Mouse (Mus musculus) thymus, adult 2 months (tissue): ENCODE measurements at regions not wholly inside any gene's neighbourhood (a gene's known extent, or its start where the extent isn't known, plus 50 kb on each side); places are given as distances from the start of the nearest gene placed in this dataset.
A peak's percentile ranks its signal among the peaks of the same experiment; 100 is the strongest.

ENCODE experiments used
- DNase-seq: peaks from one replicate; pipeline ENCODE4 v3.0.0; 2021
- H3K27ac ChIP-seq: fragments of 200-500 bp; 2 replicates; pipeline ENCODE4 v1.5.1; 2012; ENCODE audit warnings: low read length, control low read depth; ENCODE audit not compliant: control insufficient read depth, insufficient read depth
- H3K27me3 ChIP-seq: fragments of 200-500 bp; 2 replicates; pipeline ENCODE4 v1.6.1; 2012; ENCODE audit warnings: mild to moderate bottlenecking, low read length, moderate library complexity, mixed read lengths; ENCODE audit not compliant: control insufficient read depth, insufficient read depth
- H3K36me3 ChIP-seq: fragments of 200-500 bp; 2 replicates; pipeline ENCODE4 v1.6.1; 2012; ENCODE audit warnings: mild to moderate bottlenecking, low read length, moderate library complexity; ENCODE audit not compliant: control insufficient read depth, insufficient read depth
- H3K4me1 ChIP-seq: fragments of 200-500 bp; replicated peaks from 2 replicates; pipeline ENCODE4 v1.6.1; 2012; ENCODE audit warnings: low read length; ENCODE audit not compliant: control insufficient read depth, insufficient read depth
- H3K4me3 ChIP-seq: fragments of 200-500 bp; 2 replicates; pipeline ENCODE4 v1.5.1; 2012; ENCODE audit warnings: mild to moderate bottlenecking, low read length, control low read depth, moderate library complexity; ENCODE audit not compliant: control insufficient read depth, insufficient read depth
- CTCF ChIP-seq: fragments of 200-500 bp; IDR thresholded peaks from 2 replicates; pipeline ENCODE4 v1.5.1; 2012; ENCODE audit warnings: mild to moderate bottlenecking, control low read depth, low read length, moderate library complexity, borderline replicate concordance; ENCODE audit not compliant: control insufficient read depth, poor library complexity, insufficient read depth; ENCODE audit errors: extremely low read depth
- POLR2A ChIP-seq: fragments of 200-500 bp; IDR thresholded peaks from 2 replicates; pipeline ENCODE4 v1.6.1; 2012; ENCODE audit warnings: mild to moderate bottlenecking, low read length, control low read depth, moderate library complexity; ENCODE audit not compliant: control insufficient read depth, poor library complexity, insufficient read depth; ENCODE audit errors: extremely low read depth
- WGBS: fragments of 180-500 bp; shearing (Covaris S2); methylation state at CpG from one replicate; pipeline ENCODE4 v1.1.7; 2018; 5-methylcytosine and 5-hydroxymethylcytosine counted together

GRCm38 (mm10) chr5:118377402-118377848 is 132.4 kb downstream of the 2410131K14Rik start:
- no peak overlapping the region for H3K27ac ChIP-seq
- H3K36me3 ChIP-seq, result no peaks in the 10 kb centered on the region
- DNase-seq, result no peak
- H3K27me3 ChIP-seq, result no peaks in the 10 kb centered on the region
- 10% methylated on average over 8 of the region's 8 CpGs for WGBS
- H3K4me3 ChIP-seq, result no peak overlapping the region
- no peak for TF ChIP-seq CTCF
- no peak for TF ChIP-seq POLR2A
- H3K4me1 ChIP-seq, result peaks cover 36% of the 10 kb centered on the region

- whole genome bisulfite sequencing, result 90% methylated on average over 24 of the region's 24 CpGs
- no peak for TF ChIP-seq CTCF
- no peak for TF ChIP-seq POLR2A
- no peak for DNase-seq
- H3K27ac ChIP-seq, result no peak overlapping the region
- H3K4me1 ChIP-seq, result peaks cover 36% of the 10 kb centered on the region
- H3K36me3 ChIP-seq, result no peaks in the 10 kb centered on the region
- H3K27me3 ChIP-seq, result no peaks in the 10 kb centered on the region
- H3K4me3 ChIP-seq, result no peak overlapping the region
Measured at GRCm38 (mm10) chr5:118379245-118380051, 134.4 kb downstream of the 2410131K14Rik start.

GRCm38 (mm10) chr5:118380052-118380421 is 135.0 kb downstream of the 2410131K14Rik start:
- Histone ChIP-seq H3K27me3 (no peaks in the 10 kb centered on the region), H3K4me1 (peaks cover 33% of the 10 kb centered on the region), H3K4me3 (no peak overlapping the region), H3K36me3 (no peaks in the 10 kb centered on the region), H3K27ac (no peak overlapping the region)
- DNase-seq, result no peak
- no peak for TF ChIP-seq CTCF
- 45% methylated on average over 5 of the region's 5 CpGs for WGBS

- TF ChIP-seq CTCF, result no peak
- no peak for TF ChIP-seq POLR2A
- peak; percentile 43 for DNase-seq
- 1% methylated on average over 42 of the region's 45 CpGs for whole genome bisulfite sequencing
- Histone ChIP-seq H3K27me3 (no peaks in the 10 kb centered on the region), H3K27ac (no peak overlapping the region; the same call in 1 of the 2 replicates), H3K36me3 (no peaks in the 10 kb centered on the region), H3K4me1 (peaks cover 27% of the 10 kb centered on the region), H3K4me3 (peak overlapping the region; percentile 59)
Measured at GRCm38 (mm10) chr5:118380422-118381293, 135.6 kb downstream of the 2410131K14Rik start.

- DNase-seq, result peak; percentile 81
- H3K27me3 ChIP-seq, result no peaks in the 10 kb centered on the region
- no peak overlapping the region for H3K27ac ChIP-seq
- WGBS, result under 1% methylated on average over 12 of the region's 12 CpGs
- peak overlapping the region; percentile 35 for H3K4me3 ChIP-seq
- no peak for TF ChIP-seq CTCF
- TF ChIP-seq POLR2A, result no peak
- no peaks in the 10 kb centered on the region for H3K36me3 ChIP-seq
- H3K4me1 ChIP-seq, result peaks cover 21% of the 10 kb centered on the region
Measured at GRCm38 (mm10) chr5:118381294-118381675, 136.3 kb downstream of the 2410131K14Rik start.

GRCm38 (mm10) chr5:118386126-118386525 is 141.1 kb downstream of the 2410131K14Rik start:
- no peak for TF ChIP-seq CTCF
- no peak for TF ChIP-seq POLR2A
- no peaks in the 10 kb centered on the region for H3K36me3 ChIP-seq
- no peak overlapping the region for H3K27ac ChIP-seq
- DNase-seq, result no peak
- no peaks in the 10 kb centered on the region for H3K27me3 ChIP-seq
- WGBS, result 58% methylated on average over 4 of the region's 4 CpGs
- H3K4me1 ChIP-seq, result peaks cover 3% of the 10 kb centered on the region
- no peak overlapping the region for H3K4me3 ChIP-seq
